ENCODE assay signal across 13 mouse cellular contexts in the genomic region with DNA sequence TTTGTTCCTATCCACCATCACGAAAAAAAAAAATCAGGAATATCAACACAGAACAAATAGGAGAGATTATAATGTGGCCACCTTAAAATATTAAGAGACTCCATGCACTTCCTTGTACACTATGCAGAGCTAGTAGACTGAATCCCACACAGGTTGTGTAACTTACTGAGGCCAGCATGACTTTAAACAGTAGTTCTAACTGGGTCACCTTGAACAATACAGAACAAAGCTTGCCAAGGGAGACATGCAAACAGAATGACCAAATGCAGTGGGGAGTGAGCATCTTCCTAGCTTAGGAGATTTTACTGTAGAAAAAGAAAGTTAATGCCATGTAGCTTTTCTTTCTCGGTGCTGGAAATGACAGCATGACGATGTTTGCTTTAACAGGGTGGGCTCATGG. TPM values are rescaled to one million over a fixed set of nuclear protein-coding genes. Genes with fewer than 3 reads are reported as not detected.
DNase-seq lines count a peak whose midpoint lies in the region; ATAC-seq and TF ChIP-seq lines count a peak whose summit lies in the region.
"Had no signal": no experiment of that assay in that cellular context is flagged by ENCODE, and none has a peak within 500 bp of the region (broad histone marks: within the 10 kb centered on the region; RNA-seq: fewer than 3 reads in every experiment).

No protein-coding gene starts in this region.

- DNase-seq in forebrain, postnatal 0 days: no peak
- peak; percentile 38 for DNase-seq in kidney, adult 9 months
- DNase-seq in kidney, adult 11 months: no peak
- DNase-seq in neural tube, embryonic 10.5 days (ENCODE audit: extremely low spot score, low spot score): no peak
- no peak for DNase-seq in ovary, postnatal 14 days (ENCODE audit: low spot score)
- DNase-seq in left cerebral cortex, adult 11 months (ENCODE audit: low spot score): no peak
- DNase-seq: heart, adult 18-20 months; kidney, postnatal 4 days; liver, postnatal 0 days; thymus, adult 2 months had no signal

- H3K4me1 ChIP-seq in forebrain, embryonic 13.5 days: peaks cover 60% of the 10 kb centered on the region
- H3K4me1 ChIP-seq in forebrain, postnatal 0 days (ENCODE audit: insufficient read depth): peaks cover 3% of the 10 kb centered on the region; the same call in 1 of the 2 replicates
- H3K4me1 ChIP-seq in neural tube, embryonic 13.5 days (replicated peaks): peaks cover 49% of the 10 kb centered on the region

- H3K27me3 ChIP-seq in forebrain, embryonic 13.5 days: no peaks in the 10 kb centered on the region
- H3K27me3 ChIP-seq in forebrain, postnatal 0 days (ENCODE audit: insufficient read depth, low read length): no peaks in the 10 kb centered on the region
- no peaks in the 10 kb centered on the region for H3K27me3 ChIP-seq in neural tube, embryonic 13.5 days

- 74% methylated on average over 3 of the region's 3 CpGs for WGBS in forebrain, embryonic 13.5 days
- 68% methylated on average over 3 of the region's 3 CpGs for WGBS in forebrain, postnatal 0 days
- WGBS in neural tube, embryonic 13.5 days: 80% methylated on average over 3 of the region's 3 CpGs

- 0 out of 2 replicates have a peak overlapping the region, but pooled peaks have one; percentile 15 for H3K27ac ChIP-seq in forebrain, embryonic 13.5 days
- no peak overlapping the region for H3K27ac ChIP-seq in forebrain, postnatal 0 days (ENCODE audit: low read depth, low read length)
- H3K27ac ChIP-seq in neural tube, embryonic 13.5 days (replicated peaks): peak overlapping the region; percentile 85

- H3K9ac ChIP-seq in forebrain, embryonic 13.5 days: no peak overlapping the region
- H3K9ac ChIP-seq in forebrain, postnatal 0 days: no peak overlapping the region
- H3K9ac ChIP-seq in neural tube, embryonic 13.5 days: no peak overlapping the region
- H3K9ac ChIP-seq: liver, postnatal 0 days had no signal

- no peak overlapping the region for H3K4me2 ChIP-seq in forebrain, embryonic 13.5 days
- no peak overlapping the region for H3K4me2 ChIP-seq in forebrain, postnatal 0 days (ENCODE audit: low read depth)
- no peak overlapping the region for H3K4me2 ChIP-seq in neural tube, embryonic 13.5 days

- no peaks in the 10 kb centered on the region for H3K9me3 ChIP-seq in forebrain, embryonic 13.5 days (replicated peaks)
- H3K9me3 ChIP-seq in forebrain, postnatal 0 days (ENCODE audit: low read length): no peaks in the 10 kb centered on the region
- no peaks in the 10 kb centered on the region for H3K9me3 ChIP-seq in neural tube, embryonic 13.5 days

- ATAC-seq in forebrain, embryonic 13.5 days: no peak
- ATAC-seq in forebrain, postnatal 0 days: no peak
- no peak for ATAC-seq in neural tube, embryonic 13.5 days (ENCODE audit: low read depth)
- ATAC-seq: liver, postnatal 0 days had no signal

- TF ChIP-seq CTCF in forebrain, postnatal 0 days (IDR thresholded peaks at IDR 0.05; ENCODE audit: low read depth): no peak

- no peaks in the 10 kb centered on the region for H3K36me3 ChIP-seq in forebrain, embryonic 13.5 days (ENCODE audit: poor library complexity, severe bottlenecking)
- no peaks in the 10 kb centered on the region for H3K36me3 ChIP-seq in forebrain, postnatal 0 days (ENCODE audit: insufficient read depth)
- H3K36me3 ChIP-seq in neural tube, embryonic 13.5 days: no peaks in the 10 kb centered on the region

- H3K4me3 ChIP-seq in forebrain, embryonic 13.5 days: no peak overlapping the region
- H3K4me3 ChIP-seq in forebrain, postnatal 0 days (ENCODE audit: low read depth, low read length): no peak overlapping the region
- H3K4me3 ChIP-seq in neural tube, embryonic 13.5 days: no peak overlapping the region
- H3K4me3 ChIP-seq: erythroblast, embryonic 14.5 days had no signal

RNA-seq across cellular contexts. Expression of a gene that starts 52.4 kb away (rescaled TPM):
- polyA plus RNA-seq in forebrain, embryonic 13.5 days (2015; fragmentation: Nextera tagmentation; extraction: Ambion mirVana): 29.7 and 35.3 TPM in 2 replicates
- total RNA-seq in forebrain, postnatal 0 days (2014; rRNA removed): 72.0 and 80.8 TPM in 2 replicates
- polyA plus RNA-seq in forebrain, postnatal 0 days (2015; fragmentation: Nextera tagmentation; extraction: Ambion mirVana): 37.2 and 44.3 TPM in 2 replicates
- 52.8 and 61.4 TPM in 2 replicates for polyA plus RNA-seq in neural tube, embryonic 13.5 days (2015; fragmentation: Nextera tagmentation; extraction: Ambion mirVana)

RNA-seq across cellular contexts. Expression of a gene that starts 52.8 kb away (rescaled TPM):
- 3.1 and 5.8 TPM in 2 replicates for polyA plus RNA-seq in forebrain, embryonic 13.5 days (2015; fragmentation: Nextera tagmentation; extraction: Ambion mirVana)
- 13.0 and 15.5 TPM in 2 replicates for total RNA-seq in forebrain, postnatal 0 days (2014; rRNA removed)
- polyA plus RNA-seq in forebrain, postnatal 0 days (2015; fragmentation: Nextera tagmentation; extraction: Ambion mirVana): 6.9 and 10.0 TPM in 2 replicates
- 3.8 TPM in 2 replicates for polyA plus RNA-seq in neural tube, embryonic 13.5 days (2015; fragmentation: Nextera tagmentation; extraction: Ambion mirVana)
- polyA plus RNA-seq: erythroblast, embryonic 14.5 days had no signal
